Mouse (Mus musculus) forebrain, embryonic 11.5 days (tissue): ENCODE measurements around the gene Clec12b. TPM values are rescaled to one million over a fixed set of nuclear protein-coding genes. Genes with fewer than 3 reads are reported as not detected.
A peak's percentile ranks its signal among the peaks of the same experiment; 100 is the strongest.
"Not testable (repeated sequence)": the region's sequence is repeated elsewhere in the genome, so short reads cannot be mapped to it uniquely, and the experiment has no call there.

Experiments used
- ATAC-seq: fragments of 200-750 bp; cut with Nextera tagmentation; replicated peaks from 2 replicates; pipeline ENCODE4 v1.8.0; 2017; ENCODE audit warnings: moderate TSS enrichment; ENCODE audit not compliant: low FRiP score
- DNase-seq: peaks from one replicate; pipeline ENCODE4 v3.0.0-alpha.2; 2017; ENCODE audit warnings: low spot score
- H3K27ac ChIP-seq: fragments of 300-500 bp; sonication (generic); 2 replicates; pipeline ENCODE4 v1.5.1; 2014; ENCODE audit warnings: low read depth, low read length
- H3K27me3 ChIP-seq: fragments of 300-500 bp; sonication (generic); 2 replicates; pipeline ENCODE4 v1.6.1; 2014; ENCODE audit warnings: mild to moderate bottlenecking, low read length, mixed read lengths; ENCODE audit not compliant: control insufficient read depth, insufficient read depth
- H3K36me3 ChIP-seq: fragments of 300-500 bp; sonication (generic); 2 replicates; pipeline ENCODE4 v1.6.1; 2014; ENCODE audit warnings: mild to moderate bottlenecking, low read length, moderate library complexity, mixed read lengths; ENCODE audit not compliant: control insufficient read depth, insufficient read depth
- H3K4me1 ChIP-seq: fragments of 300-500 bp; sonication (generic); replicated peaks from 2 replicates; pipeline ENCODE4 v1.6.1; 2014; ENCODE audit warnings: low read length, mixed read lengths; ENCODE audit not compliant: control insufficient read depth, insufficient read depth
- H3K4me2 ChIP-seq: fragments of 300-500 bp; sonication (generic); 2 replicates; pipeline ENCODE4 v1.6.1; 2014; ENCODE audit warnings: low read depth, mild to moderate bottlenecking, low read length, moderate library complexity, mixed read lengths; ENCODE audit not compliant: severe bottlenecking
- H3K4me3 ChIP-seq: fragments of 300-500 bp; sonication (generic); 2 replicates; pipeline ENCODE4 v1.5.1; 2014; ENCODE audit warnings: low read depth, low read length
- H3K9ac ChIP-seq: fragments of 300-500 bp; sonication (generic); 2 replicates; pipeline ENCODE4 v1.6.1; 2014; ENCODE audit warnings: low read length
- H3K9me3 ChIP-seq: fragments of 300-500 bp; sonication (generic); 2 replicates; pipeline ENCODE4 v1.6.1; 2016; ENCODE audit warnings: low read length, mixed read lengths; ENCODE audit not compliant: control insufficient read depth
- WGBS: fragments of 180-500 bp; shearing (Covaris S2); extraction: QIAGEN DNeasy Blood & Tissue Kit; methylation state at CpG from one replicate; pipeline ENCODE4 v1.1.7; 2014; 5-methylcytosine and 5-hydroxymethylcytosine counted together
- polyA plus RNA-seq: library from polyadenylated mRNA; unstranded; fragments of >200 nt; fragmentation: Nextera tagmentation; extraction: Ambion mirVana; gene quantifications from 2 replicates; pipeline ENCODE4 v1.2.1, GENCODE M21; 2014

Clec12b gene
- polyA plus RNA-seq, 1 experiment from 2014 or later = not detected

- Histone ChIP-seq H3K4me3 (no peak overlapping the region), H3K4me2 (no peak overlapping the region), H3K9ac (no peak overlapping the region), H3K27ac (no peak overlapping the region), H3K9me3 (no peaks in the 10 kb centered on the region), H3K4me1 (no peaks in the 10 kb centered on the region), H3K27me3 (no peaks in the 10 kb centered on the region), H3K36me3 (no peaks in the 10 kb centered on the region)
- ATAC-seq (no peak), DNase-seq (no peak)
Observed at GRCm38 (mm10) chr6:129356430-129356829, 29.2 kb downstream of the Clec12b start.

GRCm38 (mm10) chr6:129355774-129356173, 29.9 kb downstream of the Clec12b start:
- Histone ChIP-seq H3K36me3 (no peaks in the 10 kb centered on the region), H3K4me3 (no peak overlapping the region), H3K27me3 (no peaks in the 10 kb centered on the region), H3K4me2 (no peak overlapping the region), H3K27ac (no peak overlapping the region), H3K9ac (no peak overlapping the region), H3K9me3 (no peaks in the 10 kb centered on the region), H3K4me1 (no peaks in the 10 kb centered on the region)
- DNase-seq = no peak
- ATAC-seq = no peak
- WGBS = 94% methylated on average over 2 of the region's 2 CpGs

- Histone ChIP-seq H3K9ac (no peak overlapping the region), H3K27me3 (no peaks in the 10 kb centered on the region), H3K36me3 (no peaks in the 10 kb centered on the region), H3K27ac (no peak overlapping the region), H3K9me3 (no peaks in the 10 kb centered on the region), H3K4me2 (no peak overlapping the region), H3K4me1 (no peaks in the 10 kb centered on the region), H3K4me3 (no peak overlapping the region)
- ATAC-seq = no peak
- DNase-seq = no peak
- 81% methylated on average over 3 of the region's 3 CpGs for WGBS
Observed at GRCm38 (mm10) chr6:129351091-129351490, 34.6 kb downstream of the Clec12b start.

- H3K27me3 ChIP-seq = no peaks in the 10 kb centered on the region
- no peak overlapping the region for H3K4me3 ChIP-seq
- H3K9ac ChIP-seq = no peak overlapping the region
- WGBS = 66% methylated on average over 4 of the region's 4 CpGs
- DNase-seq (no peak), ATAC-seq (no peak)
- H3K36me3 ChIP-seq = no peaks in the 10 kb centered on the region
- no peaks in the 10 kb centered on the region for H3K4me1 ChIP-seq
- no peaks in the 10 kb centered on the region for H3K9me3 ChIP-seq
- no peak overlapping the region for H3K27ac ChIP-seq
- H3K4me2 ChIP-seq = no peak overlapping the region
Observed at GRCm38 (mm10) chr6:129349524-129350352, 35.9 kb downstream of the Clec12b start.

GRCm38 (mm10) chr6:129344408-129344807, 41.3 kb downstream of the Clec12b start:
- Histone ChIP-seq H3K9me3 (no peaks in the 10 kb centered on the region), H3K36me3 (no peaks in the 10 kb centered on the region), H3K9ac (no peak overlapping the region), H3K27me3 (no peaks in the 10 kb centered on the region), H3K4me1 (no peaks in the 10 kb centered on the region), H3K4me3 (no peak overlapping the region), H3K4me2 (no peak overlapping the region), H3K27ac (no peak overlapping the region)
- no peak for DNase-seq
- ATAC-seq = no peak
- 71% methylated on average over 3 of the region's 3 CpGs for WGBS

- ATAC-seq, H3K27me3 ChIP-seq, H3K4me2 ChIP-seq, H3K4me1 ChIP-seq, H3K9ac ChIP-seq, H3K36me3 ChIP-seq, H3K4me3 ChIP-seq, H3K9me3 ChIP-seq, H3K27ac ChIP-seq, DNase-seq: not testable (repeated sequence)
- 83% methylated on average over 4 of the region's 4 CpGs for WGBS
Observed at GRCm38 (mm10) chr6:129342391-129342790, 43.3 kb downstream of the Clec12b start, which contains the start of gene Clec12a. TSS of gene Clec12a (plus strand) at chr6:129342691.

GRCm38 (mm10) chr6:129337751-129338150, 47.9 kb downstream of the Clec12b start:
- H3K4me3 ChIP-seq = no peak overlapping the region
- 83% methylated on average over 1 of the region's 1 CpGs for WGBS
- H3K4me1 ChIP-seq = no peaks in the 10 kb centered on the region
- no peaks in the 10 kb centered on the region for H3K9me3 ChIP-seq
- ATAC-seq (no peak), DNase-seq (no peak)
- H3K4me2 ChIP-seq = no peak overlapping the region
- H3K27ac ChIP-seq = no peak overlapping the region
- H3K36me3 ChIP-seq = no peaks in the 10 kb centered on the region
- H3K9ac ChIP-seq = no peak overlapping the region
- H3K27me3 ChIP-seq = no peaks in the 10 kb centered on the region

- WGBS = 46% methylated on average over 11 of the region's 11 CpGs
- Histone ChIP-seq H3K27me3 (no peaks in the 10 kb centered on the region), H3K36me3 (no peaks in the 10 kb centered on the region), H3K4me1 (no peaks in the 10 kb centered on the region), H3K4me3 (no peak overlapping the region), H3K4me2 (no peak overlapping the region), H3K9ac (no peak overlapping the region), H3K27ac (no peak overlapping the region), H3K9me3 (no peaks in the 10 kb centered on the region)
- ATAC-seq (peak; percentile 88), DNase-seq (peak; percentile 57)
Observed at GRCm38 (mm10) chr6:129333674-129334078, 52.0 kb downstream of the Clec12b start.

- Histone ChIP-seq H3K9ac (no peak within 1 kb of the TSS), H3K4me3 (no peak within 1 kb of the TSS), H3K27me3 (no peaks in the 10 kb centered on the region), H3K4me1 (no peaks in the 10 kb centered on the region), H3K36me3 (no peaks in the 10 kb centered on the region), H3K9me3 (no peaks in the 10 kb centered on the region), H3K4me2 (no peak within 1 kb of the TSS), H3K27ac (no peak within 1 kb of the TSS)
- DNase-seq (no peak), ATAC-seq (no peak)
- WGBS = 56% methylated on average over 11 of the region's 11 CpGs
Observed at GRCm38 (mm10) chr6:129331610-129332009, 54.1 kb downstream of the Clec12b start, which contains the start of gene 4922502D21Rik. TSS of gene 4922502D21Rik (minus strand) at chr6:129331796.
